Mouse (Mus musculus) hindbrain, embryonic 13.5 days (tissue): ENCODE results near the gene Frmpd1. TPM values are rescaled to one million over a fixed set of nuclear protein-coding genes. Genes with fewer than 3 reads are reported as not detected.

Experiments
- polyA plus RNA-seq: library from polyadenylated mRNA; unstranded; fragments of >200 nt; fragmentation: Nextera tagmentation; extraction: Ambion mirVana; gene quantifications from 2 replicates; pipeline ENCODE4 v1.2.1, GENCODE M21; 2015

The Frmpd1 gene
- polyA plus RNA-seq, 1 experiment from 2014 or later: 1.2 TPM

Other genes starting within 250 kb of the Frmpd1 start
- gene Grhpr, start 203.5 kb upstream of the Frmpd1 start, polyA plus RNA-seq: 26.0 and 28.2 TPM in 2 replicates
- gene Zbtb5, start 172.5 kb upstream of the Frmpd1 start, polyA plus RNA-seq: 45.6 and 48.4 TPM in 2 replicates
- gene Polr1e, start 166.3 kb upstream of the Frmpd1 start, polyA plus RNA-seq: 37.9 and 38.5 TPM in 2 replicates
- 13.6 and 15.9 TPM in 2 replicates for gene Fbxo10, start 100.3 kb upstream of the Frmpd1 start, polyA plus RNA-seq
- 159 and 163 TPM in 2 replicates for gene Tomm5, start 76.8 kb upstream of the Frmpd1 start, polyA plus RNA-seq
- 22.4 and 24.0 TPM in 2 replicates for gene Trmt10b, start 112.3 kb downstream of the Frmpd1 start, polyA plus RNA-seq
- gene Dcaf10, start 157.2 kb downstream of the Frmpd1 start, polyA plus RNA-seq: 8.1 and 8.2 TPM in 2 replicates
- 42.5 and 44.6 TPM in 2 replicates for gene Exosc3, start 157.9 kb downstream of the Frmpd1 start, polyA plus RNA-seq
- 71.2 and 74.8 TPM in 2 replicates for gene Slc25a51, start 223.9 kb downstream of the Frmpd1 start, polyA plus RNA-seq